Mouse (Mus musculus) stomach, embryonic 14.5 days (tissue): ENCODE measurements around the gene Pdlim4. TPM values are rescaled to one million over a fixed set of nuclear protein-coding genes. Genes with fewer than 3 reads are reported as not detected.
"Not testable (repeated sequence)": the region's sequence is repeated elsewhere in the genome, so short reads cannot be mapped to it uniquely, and the experiment has no call there.

Source experiments
- ATAC-seq: fragments of 200-750 bp; cut with Nextera tagmentation; 2 replicates; pipeline ENCODE4 v1.8.0; 2017; ENCODE audit warnings: low read depth, moderate TSS enrichment; ENCODE audit not compliant: insufficient number of reproducible peaks, insufficient read depth, low FRiP score
- H3K27ac ChIP-seq: fragments of 300-500 bp; sonication (generic); 2 replicates; pipeline ENCODE4 v1.5.1; 2014; ENCODE audit warnings: mild to moderate bottlenecking, low read length, moderate library complexity, mixed read lengths
- H3K27me3 ChIP-seq: fragments of 300-500 bp; sonication (generic); 2 replicates; pipeline ENCODE4 v1.6.1; 2014; ENCODE audit warnings: low read length, control low read depth, mixed read lengths; ENCODE audit not compliant: control insufficient read depth, insufficient read depth
- H3K36me3 ChIP-seq: fragments of 300-500 bp; sonication (generic); 2 replicates; pipeline ENCODE4 v1.6.1; 2014; ENCODE audit warnings: mild to moderate bottlenecking, control low read depth, low read length, moderate library complexity, mixed read lengths; ENCODE audit not compliant: control insufficient read depth, insufficient read depth
- H3K4me1 ChIP-seq: fragments of 300-500 bp; sonication (generic); 2 replicates; pipeline ENCODE4 v1.6.1; 2014; ENCODE audit warnings: low read length, control low read depth, mixed read lengths; ENCODE audit not compliant: control insufficient read depth, insufficient read depth
- H3K4me2 ChIP-seq: fragments of 300-500 bp; sonication (generic); replicated peaks from 2 replicates; pipeline ENCODE4 v1.6.1; 2014; ENCODE audit warnings: low read depth, low read length, control low read depth
- H3K4me3 ChIP-seq: fragments of 300-500 bp; sonication (generic); 2 replicates; pipeline ENCODE4 v1.5.1; 2014; ENCODE audit warnings: low read depth, low read length, control low read depth
- H3K9ac ChIP-seq: fragments of 300-500 bp; sonication (generic); replicated peaks from 2 replicates; pipeline ENCODE4 v1.6.1; 2014; ENCODE audit warnings: low read depth, mild to moderate bottlenecking, control low read depth, low read length, moderate library complexity, mixed read lengths
- H3K9me3 ChIP-seq: fragments of 300-500 bp; sonication (generic); 2 replicates; pipeline ENCODE4 v1.6.1; 2016; ENCODE audit warnings: low read depth, low read length, control low read depth; ENCODE audit not compliant: control insufficient read depth
- WGBS: fragments of 180-500 bp; shearing (Covaris S2); extraction: QIAGEN DNeasy Blood & Tissue Kit; methylation state at CpG from one replicate; pipeline ENCODE4 v1.1.7; 2014; 5-methylcytosine and 5-hydroxymethylcytosine counted together
- polyA plus RNA-seq: library from polyadenylated mRNA; unstranded; fragments of >200 nt; fragmentation: Nextera tagmentation; extraction: Ambion mirVana; gene quantifications from 2 replicates; pipeline ENCODE4 v1.2.1, GENCODE M21; 2014

Gene Pdlim4
- polyA plus RNA-seq, 1 experiment from 2014 or later = 76.7 TPM

DNA sequence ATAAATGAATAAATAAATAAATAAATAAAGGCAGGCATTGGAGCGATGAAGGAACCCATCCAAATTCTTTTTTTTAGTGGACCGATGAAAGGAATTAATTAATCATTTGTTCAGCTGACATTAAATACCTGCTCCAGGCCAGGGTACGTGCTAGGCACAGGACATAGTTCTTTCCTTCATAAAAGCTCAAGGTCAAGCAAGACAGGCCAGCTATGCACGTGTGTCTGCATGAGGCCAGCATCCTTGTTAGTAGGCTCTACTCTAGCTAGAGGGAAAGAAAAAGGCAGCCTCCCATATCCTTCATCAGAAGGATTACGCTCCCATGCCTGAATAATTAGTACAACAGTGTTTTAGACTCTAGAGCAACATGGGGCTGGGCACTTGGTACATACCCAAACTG lies 55.9 kb downstream of the Pdlim4 start:
- WGBS = 86% methylated on average over 5 of the region's 5 CpGs
- ATAC-seq = no peak
- no peak overlapping the region for H3K4me3 ChIP-seq

DNA sequence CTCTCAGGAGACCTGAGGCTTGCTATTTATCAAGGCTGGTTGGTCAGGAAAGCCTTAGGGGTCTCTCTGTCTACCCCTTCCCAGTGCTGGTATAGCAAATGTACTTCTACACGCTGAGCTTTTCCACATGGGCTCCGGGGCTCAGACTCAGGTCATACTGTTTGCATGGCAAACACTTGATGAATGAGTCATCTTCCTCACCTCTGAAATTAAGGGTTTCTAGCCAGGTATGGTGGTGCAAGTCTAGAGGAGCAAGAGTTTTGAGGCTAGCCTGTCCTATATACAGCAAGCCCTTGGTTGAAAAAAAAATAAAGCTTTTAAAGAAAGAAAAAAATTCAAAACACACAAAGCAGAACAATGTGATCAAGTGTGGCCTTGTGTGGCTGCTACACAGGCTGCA lies 57.6 kb downstream of the Pdlim4 start:
- H3K9ac ChIP-seq = no peak overlapping the region
- H3K4me1 ChIP-seq = no peaks in the 10 kb centered on the region
- H3K4me3 ChIP-seq = no peak overlapping the region
- 69% methylated on average over 2 of the region's 2 CpGs for WGBS
- H3K36me3 ChIP-seq = no peaks in the 10 kb centered on the region
- ATAC-seq = no peak
- no peak overlapping the region for H3K27ac ChIP-seq
- no peaks in the 10 kb centered on the region for H3K27me3 ChIP-seq
- no peak overlapping the region for H3K4me2 ChIP-seq
- H3K9me3 ChIP-seq = no peaks in the 10 kb centered on the region

More for the DNA sequence above, 55.9 kb downstream of the Pdlim4 start:
- Histone ChIP-seq H3K27ac (no peak overlapping the region), H3K27me3 (no peaks in the 10 kb centered on the region), H3K9ac (no peak overlapping the region), H3K4me2 (no peak overlapping the region), H3K36me3 (no peaks in the 10 kb centered on the region), H3K9me3 (no peaks in the 10 kb centered on the region), H3K4me1 (no peaks in the 10 kb centered on the region)

DNA sequence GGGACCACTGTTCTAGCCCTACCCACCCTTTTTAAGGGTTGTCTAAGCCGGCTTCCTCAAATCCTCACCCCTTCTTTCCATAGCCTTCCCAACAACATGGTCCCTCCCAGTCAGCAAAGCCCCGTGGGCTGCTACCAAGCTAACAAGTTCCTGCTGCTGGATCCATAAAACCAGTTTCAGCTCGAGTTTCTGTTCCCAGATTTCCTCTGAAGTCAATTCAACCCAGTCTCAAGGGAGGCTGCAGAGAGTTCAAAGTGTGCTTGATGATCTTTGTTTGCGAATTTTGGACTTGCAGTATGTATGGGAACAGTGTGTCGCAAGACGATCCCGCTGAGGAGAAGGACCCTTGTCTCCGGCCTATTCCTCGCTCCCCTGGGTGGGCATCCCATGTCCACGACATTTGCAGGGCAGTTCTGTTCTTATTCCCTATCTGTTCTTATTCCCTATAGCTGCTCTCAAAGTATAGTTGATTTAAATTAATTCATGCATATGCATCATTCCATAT lies 60.3 kb downstream of the Pdlim4 start:
- no peaks in the 10 kb centered on the region for H3K36me3 ChIP-seq
- H3K27me3 ChIP-seq = no peaks in the 10 kb centered on the region
- no peak overlapping the region for H3K4me2 ChIP-seq
- no peaks in the 10 kb centered on the region for H3K9me3 ChIP-seq
- H3K4me1 ChIP-seq = no peaks in the 10 kb centered on the region
- 75% methylated on average over 10 of the region's 10 CpGs for WGBS
- no peak for ATAC-seq
- H3K9ac ChIP-seq = no peak overlapping the region
- H3K4me3 ChIP-seq = no peak overlapping the region
- no peak overlapping the region for H3K27ac ChIP-seq

DNA sequence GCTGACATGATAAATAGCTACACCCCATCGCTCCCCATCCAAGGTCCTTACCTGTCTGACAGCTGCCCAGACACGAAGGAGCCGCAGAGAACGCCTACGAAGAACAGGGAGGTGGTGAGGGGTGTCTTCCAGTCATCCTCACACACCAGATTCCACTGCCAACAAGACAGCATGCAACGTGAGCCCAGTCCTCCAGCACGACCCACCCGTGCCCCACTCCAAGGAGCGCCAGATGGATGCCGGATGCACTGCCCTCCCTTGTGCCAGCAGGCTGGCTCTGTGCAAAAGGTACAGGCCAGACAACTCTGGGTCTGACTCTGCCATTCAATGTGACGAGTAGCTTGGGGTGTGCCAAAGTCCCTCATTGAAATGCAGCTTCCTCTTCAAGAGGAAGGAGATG lies 61.1 kb downstream of the Pdlim4 start:
- Histone ChIP-seq H3K4me1 (no peaks in the 10 kb centered on the region), H3K27ac (no peak overlapping the region), H3K27me3 (no peaks in the 10 kb centered on the region), H3K4me2 (no peak overlapping the region), H3K4me3 (no peak overlapping the region), H3K9ac (no peak overlapping the region), H3K36me3 (no peaks in the 10 kb centered on the region), H3K9me3 (no peaks in the 10 kb centered on the region)
- ATAC-seq = no peak
- WGBS = 83% methylated on average over 11 of the region's 11 CpGs

DNA sequence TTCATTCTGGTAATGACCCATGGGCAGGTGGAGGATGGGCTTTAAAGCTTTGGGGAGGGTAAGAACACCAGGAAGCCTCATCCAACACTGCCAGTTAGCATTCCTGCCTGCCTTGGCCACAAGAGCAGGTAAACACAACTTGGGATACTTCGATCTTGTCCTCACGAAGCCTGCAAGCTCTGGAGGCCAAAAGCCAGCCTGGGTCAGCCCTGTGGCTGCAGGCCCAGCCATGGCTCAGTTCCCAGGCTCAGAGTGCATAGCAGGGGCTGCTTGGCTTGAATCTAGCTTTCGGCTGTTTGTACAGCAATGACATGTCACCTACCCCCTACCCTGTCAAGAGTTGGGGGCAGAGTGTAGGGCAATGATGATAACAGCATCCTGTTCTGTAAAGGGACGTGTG lies 61.9 kb downstream of the Pdlim4 start:
- Histone ChIP-seq H3K4me1 (no peaks in the 10 kb centered on the region), H3K4me2 (no peak overlapping the region), H3K27me3 (no peaks in the 10 kb centered on the region), H3K9me3 (no peaks in the 10 kb centered on the region), H3K36me3 (no peaks in the 10 kb centered on the region), H3K27ac (no peak overlapping the region), H3K9ac (no peak overlapping the region), H3K4me3 (no peak overlapping the region)
- WGBS = 71% methylated on average over 4 of the region's 4 CpGs
- ATAC-seq = no peak

DNA sequence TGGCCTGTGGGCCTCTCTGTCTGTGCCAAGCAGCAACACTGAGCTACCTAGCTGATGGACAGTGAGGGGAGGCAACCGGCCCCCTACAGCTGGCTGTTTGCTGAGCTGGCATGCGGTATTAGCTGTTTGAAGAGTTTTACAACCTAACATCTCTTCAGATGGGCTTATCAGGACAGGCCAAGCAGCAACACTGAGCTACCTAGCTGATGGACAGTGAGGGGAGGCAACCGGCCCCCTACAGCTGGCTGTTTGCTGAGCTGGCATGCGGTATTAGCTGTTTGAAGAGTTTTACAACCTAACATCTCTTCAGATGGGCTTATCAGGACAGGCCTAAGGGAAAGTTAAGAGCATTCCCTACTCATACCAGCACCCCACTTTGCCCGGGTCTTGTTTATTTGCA lies 62.5 kb downstream of the Pdlim4 start:
- not testable (repeated sequence) for H3K4me1 ChIP-seq, H3K27me3 ChIP-seq, H3K9ac ChIP-seq, H3K4me2 ChIP-seq, H3K36me3 ChIP-seq, H3K27ac ChIP-seq, H3K4me3 ChIP-seq, ATAC-seq, H3K9me3 ChIP-seq
- WGBS = 34% methylated on average over 5 of the region's 5 CpGs

Other genes starting within 250 kb of the Pdlim4 start
- 1.5 and 4.3 TPM in 2 replicates for gene Gm12216, start 209.8 kb downstream of the Pdlim4 start, polyA plus RNA-seq
- 11.1 and 12.8 TPM in 2 replicates for gene Slc22a5, start 177.4 kb downstream of the Pdlim4 start, polyA plus RNA-seq
- 12.9 and 15.9 TPM in 2 replicates for gene Slc22a21, start 88.7 kb downstream of the Pdlim4 start, polyA plus RNA-seq
- 0.80 and 0.97 TPM in 2 replicates for gene Slc22a4, start 40.9 kb downstream of the Pdlim4 start, polyA plus RNA-seq
- 46.9 and 56.4 TPM in 2 replicates for gene P4ha2, start 31.1 kb upstream of the Pdlim4 start, polyA plus RNA-seq
- not detected in 2 replicates for gene Csf2, start 180.7 kb upstream of the Pdlim4 start, polyA plus RNA-seq
- not detected in 2 replicates for gene Il3, start 198.3 kb upstream of the Pdlim4 start, polyA plus RNA-seq
- gene Acsl6, start 234.8 kb upstream of the Pdlim4 start, polyA plus RNA-seq = 2.4 and 3.0 TPM in 2 replicates